Mouse (Mus musculus): Measurements from ENCODE around the gene Bag3.

GRCm38 (mm10) chr7:128583213-128583948 lies 60.0 kb downstream of the Bag3 start:
- TF ChIP-seq ETS1 (conservative IDR thresholded peaks at IDR 0.05; ENCODE audit: low read depth, low read length) (no peak), ZC3H11A (IDR thresholded peaks at IDR 0.05; ENCODE audit: low read depth, low read length) (no peak), BHLHE40 (IDR thresholded peaks at IDR 0.05; ENCODE audit: low read depth, low read length) (no peak), SMC3 (IDR thresholded peaks at IDR 0.05; ENCODE audit: low read depth, low read length) (no peak), GABPA (IDR thresholded peaks at IDR 0.05; ENCODE audit: insufficient replicate concordance, low read depth, low read length) (no peak), POLR2A (IDR thresholded peaks at IDR 0.05; ENCODE audit: low read depth, low read length) (no peak), JUND (conservative IDR thresholded peaks at IDR 0.05; ENCODE audit: low read depth, low read length) (no peak), USF1 (IDR thresholded peaks at IDR 0.05; ENCODE audit: low read depth, low read length) (no peak), CTCF (conservative IDR thresholded peaks at IDR 0.05 in 1 of 2, IDR thresholded peaks at IDR 0.05 in 1 of 2; ENCODE audit: low read depth in 2 of 2, low read length in 2 of 2) (no peak), ELF1 (IDR thresholded peaks at IDR 0.05; ENCODE audit: low read depth, low read length) (no peak), KAT2A (IDR thresholded peaks at IDR 0.05; ENCODE audit: insufficient replicate concordance, low read length) (no peak)
